Mouse (Mus musculus): ENCODE data around the gene Gnpat.

DNA sequence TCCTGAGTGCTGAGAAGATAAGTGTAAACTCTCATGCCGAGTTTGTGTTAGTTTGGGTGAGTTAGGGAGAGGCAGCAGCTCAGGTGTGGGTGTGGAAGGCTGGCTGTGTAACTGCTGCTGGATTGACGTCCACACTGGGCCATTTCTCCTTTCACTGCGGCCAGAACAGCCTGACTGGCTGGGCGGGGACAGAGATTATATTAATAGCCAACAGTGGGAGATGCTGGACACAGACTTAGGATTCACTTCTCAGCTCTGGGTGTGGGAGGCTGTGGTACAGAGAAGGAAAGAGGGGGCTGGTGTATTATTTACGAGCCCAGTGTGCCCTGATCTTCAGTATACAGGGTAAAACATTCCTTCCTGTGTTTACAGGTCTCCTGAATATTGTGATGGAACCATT is 15.3 kb downstream of the Gnpat start:
- TF ChIP-seq CTCF (IDR thresholded peaks at IDR 0.05; ENCODE audit: control insufficient read depth, insufficient read depth, low read length), result no peak
- TF ChIP-seq POLR2A (IDR thresholded peaks at IDR 0.05; ENCODE audit: borderline replicate concordance, control insufficient read depth, low read depth, low read length), result no peak

All from bone marrow, adult 2 months (tissue).